Mouse (Mus musculus): Measurements from ENCODE around the gene Gm10720. TPM values are rescaled to one million over a fixed set of nuclear protein-coding genes. Genes with fewer than 3 reads are reported as not detected.
A peak's percentile ranks its signal among the peaks of the same experiment; 100 is the strongest.
"Not testable (repeated sequence)": the region's sequence is repeated elsewhere in the genome, so short reads cannot be mapped to it uniquely, and the experiment has no call there.

The Gm10720 gene
- polyA plus RNA-seq, 1 experiment from 2014 or later: not detected

- not testable (repeated sequence) for H3K4me1 ChIP-seq (ENCODE audit: control insufficient read depth, insufficient read depth, low read length); H3K9ac ChIP-seq (ENCODE audit: low read length); H3K27ac ChIP-seq (replicated peaks; ENCODE audit: low read depth, low read length); H3K36me3 ChIP-seq (ENCODE audit: control insufficient read depth, insufficient read depth, low read length); H3K4me2 ChIP-seq (ENCODE audit: low read depth, severe bottlenecking); H3K9me3 ChIP-seq (ENCODE audit: control insufficient read depth, low read length); H3K27me3 ChIP-seq (ENCODE audit: control insufficient read depth, insufficient read depth, low read length); DNase-seq (ENCODE audit: low spot score); H3K4me3 ChIP-seq (ENCODE audit: low read depth, low read length)
- ATAC-seq (ENCODE audit: insufficient number of reproducible peaks, low FRiP score, low TSS enrichment, low read depth): peak; percentile 63
- no CpG with 5 or more reads among the region's 5 CpGs for WGBS
These were observed 6.1 kb upstream of the Gm10720 start for GRCm38 (mm10) chr9:3009331-3009730.

DNA sequence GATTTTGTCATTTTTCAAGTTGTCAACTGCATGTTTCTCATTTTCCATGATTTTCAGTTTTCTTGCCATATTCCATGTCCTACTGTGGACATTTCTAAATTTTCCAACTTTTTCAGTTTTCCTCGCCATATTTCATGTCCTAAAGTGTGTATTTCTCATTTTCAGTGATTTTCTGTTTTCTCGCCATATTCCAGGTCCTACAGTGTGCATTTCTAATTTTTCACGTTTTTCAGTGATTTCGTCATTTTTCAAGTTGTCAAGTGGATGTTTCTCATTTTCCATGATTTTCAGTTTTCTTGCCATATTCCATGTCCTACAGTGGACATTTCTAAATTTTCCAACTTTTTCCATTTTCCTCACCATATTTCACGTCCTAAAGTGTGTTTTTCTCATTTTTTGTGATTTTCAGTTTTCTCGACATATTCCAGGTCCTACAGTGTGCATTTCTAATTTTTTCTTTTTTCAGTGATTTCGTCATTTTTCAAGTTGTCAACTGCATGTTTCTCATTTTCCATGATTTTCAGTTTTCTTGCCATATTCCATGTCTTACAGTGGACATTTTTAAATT lies 3.3 kb upstream of the Gm10720 start:
- not testable (repeated sequence) for H3K4me1 ChIP-seq (ENCODE audit: control insufficient read depth, insufficient read depth, low read length); H3K4me2 ChIP-seq (ENCODE audit: low read depth, severe bottlenecking); H3K4me3 ChIP-seq (ENCODE audit: low read depth, low read length); ATAC-seq (ENCODE audit: insufficient number of reproducible peaks, low FRiP score, low TSS enrichment, low read depth); H3K9ac ChIP-seq (ENCODE audit: low read length); DNase-seq (ENCODE audit: low spot score); H3K27ac ChIP-seq (replicated peaks; ENCODE audit: low read depth, low read length); H3K27me3 ChIP-seq (ENCODE audit: control insufficient read depth, insufficient read depth, low read length); H3K36me3 ChIP-seq (ENCODE audit: control insufficient read depth, insufficient read depth, low read length); H3K9me3 ChIP-seq (ENCODE audit: control insufficient read depth, low read length)
- 89% methylated on average over 2 of the region's 7 CpGs for WGBS

GRCm38 (mm10) chr9:3012733-3013279 lies 2.6 kb upstream of the Gm10720 start, which contains the start of gene Gm10721:
Gene Gm10721, plus strand, starts transcription at chr9:3013140.
- H3K4me2 ChIP-seq (ENCODE audit: low read depth, severe bottlenecking); H3K9ac ChIP-seq (ENCODE audit: low read length); DNase-seq (ENCODE audit: low spot score); H3K27me3 ChIP-seq (ENCODE audit: control insufficient read depth, insufficient read depth, low read length); H3K4me1 ChIP-seq (ENCODE audit: control insufficient read depth, insufficient read depth, low read length); H3K36me3 ChIP-seq (ENCODE audit: control insufficient read depth, insufficient read depth, low read length); H3K9me3 ChIP-seq (ENCODE audit: control insufficient read depth, low read length); H3K27ac ChIP-seq (replicated peaks; ENCODE audit: low read depth, low read length); H3K4me3 ChIP-seq (ENCODE audit: low read depth, low read length): not testable (repeated sequence)
- WGBS: no CpG with 5 or more reads among the region's 11 CpGs
- ATAC-seq (ENCODE audit: insufficient number of reproducible peaks, low FRiP score, low TSS enrichment, low read depth): peak; percentile 74

GRCm38 (mm10) chr9:3015896-3016295 lies 442 bp downstream of the Gm10720 start:
- 65% methylated on average over 4 of the region's 6 CpGs for WGBS
- H3K27ac ChIP-seq (replicated peaks; ENCODE audit: low read depth, low read length); H3K4me2 ChIP-seq (ENCODE audit: low read depth, severe bottlenecking); H3K9ac ChIP-seq (ENCODE audit: low read length); H3K27me3 ChIP-seq (ENCODE audit: control insufficient read depth, insufficient read depth, low read length); DNase-seq (ENCODE audit: low spot score); ATAC-seq (ENCODE audit: insufficient number of reproducible peaks, low FRiP score, low TSS enrichment, low read depth); H3K9me3 ChIP-seq (ENCODE audit: control insufficient read depth, low read length); H3K4me1 ChIP-seq (ENCODE audit: control insufficient read depth, insufficient read depth, low read length); H3K36me3 ChIP-seq (ENCODE audit: control insufficient read depth, insufficient read depth, low read length); H3K4me3 ChIP-seq (ENCODE audit: low read depth, low read length): not testable (repeated sequence)

GRCm38 (mm10) chr9:3017108-3017507 lies 1.7 kb downstream of the Gm10720 start, which contains the start of gene Gm10719:
Gene Gm10719, plus strand, starts transcription at chr9:3017408.
- H3K9ac ChIP-seq (ENCODE audit: low read length); DNase-seq (ENCODE audit: low spot score); H3K36me3 ChIP-seq (ENCODE audit: control insufficient read depth, insufficient read depth, low read length); H3K4me3 ChIP-seq (ENCODE audit: low read depth, low read length); H3K9me3 ChIP-seq (ENCODE audit: control insufficient read depth, low read length); H3K4me1 ChIP-seq (ENCODE audit: control insufficient read depth, insufficient read depth, low read length); H3K27ac ChIP-seq (replicated peaks; ENCODE audit: low read depth, low read length); H3K4me2 ChIP-seq (ENCODE audit: low read depth, severe bottlenecking); ATAC-seq (ENCODE audit: insufficient number of reproducible peaks, low FRiP score, low TSS enrichment, low read depth); H3K27me3 ChIP-seq (ENCODE audit: control insufficient read depth, insufficient read depth, low read length): not testable (repeated sequence)
- WGBS: no CpG with 5 or more reads among the region's 9 CpGs

GRCm38 (mm10) chr9:3018944-3019343 lies 3.5 kb downstream of the Gm10720 start:
- not testable (repeated sequence) for ATAC-seq (ENCODE audit: insufficient number of reproducible peaks, low FRiP score, low TSS enrichment, low read depth); H3K9ac ChIP-seq (ENCODE audit: low read length); H3K9me3 ChIP-seq (ENCODE audit: control insufficient read depth, low read length); H3K4me2 ChIP-seq (ENCODE audit: low read depth, severe bottlenecking); DNase-seq (ENCODE audit: low spot score); H3K4me1 ChIP-seq (ENCODE audit: control insufficient read depth, insufficient read depth, low read length); H3K4me3 ChIP-seq (ENCODE audit: low read depth, low read length); H3K27ac ChIP-seq (replicated peaks; ENCODE audit: low read depth, low read length); H3K36me3 ChIP-seq (ENCODE audit: control insufficient read depth, insufficient read depth, low read length); H3K27me3 ChIP-seq (ENCODE audit: control insufficient read depth, insufficient read depth, low read length)
- 65% methylated on average over 8 of the region's 9 CpGs for WGBS

DNA sequence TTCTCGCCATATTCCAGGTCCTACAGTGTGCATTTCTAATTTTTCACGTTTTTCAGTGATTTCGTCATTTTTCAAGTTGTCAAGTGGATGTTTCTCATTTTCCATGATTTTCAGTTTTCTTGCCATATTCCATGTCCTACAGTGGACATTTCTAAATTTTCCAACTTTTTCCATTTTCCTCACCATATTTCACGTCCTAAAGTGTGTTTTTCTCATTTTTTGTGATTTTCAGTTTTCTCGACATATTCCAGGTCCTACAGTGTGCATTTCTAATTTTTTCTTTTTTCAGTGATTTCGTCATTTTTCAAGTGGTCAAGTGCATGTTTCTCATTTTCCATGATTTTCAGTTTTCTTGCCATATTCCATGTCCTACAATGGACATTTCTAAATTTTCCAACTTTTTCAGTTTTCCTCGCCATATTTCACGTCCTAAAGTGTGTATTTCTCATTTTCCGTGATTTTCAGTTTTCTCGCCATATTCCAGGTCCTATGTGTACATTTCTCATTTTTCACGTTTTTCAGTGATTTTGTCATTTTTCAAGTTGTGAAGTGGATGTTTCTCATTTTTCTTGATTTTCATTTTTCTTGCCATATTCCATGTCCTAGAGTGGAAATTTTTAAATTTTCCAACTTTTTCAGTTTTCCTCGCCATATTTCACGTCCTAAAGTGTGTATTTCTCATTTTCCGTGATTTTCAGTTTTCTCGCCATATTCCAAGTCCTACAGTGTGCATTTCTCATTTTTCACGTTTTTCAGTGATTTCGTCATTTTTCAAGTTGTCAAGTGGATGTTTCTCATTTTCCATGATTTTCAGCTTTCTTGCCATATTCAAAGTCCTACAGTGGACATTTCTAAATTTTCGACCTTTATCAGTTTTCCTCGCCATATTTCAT lies 4.6 kb downstream of the Gm10720 start:
- WGBS: 74% methylated on average over 11 of the region's 19 CpGs
- peak; percentile 67; the same call in 1 of the 2 replicates for ATAC-seq (ENCODE audit: insufficient number of reproducible peaks, low FRiP score, low TSS enrichment, low read depth)

GRCm38 (mm10) chr9:3022316-3023008 lies 7.0 kb downstream of the Gm10720 start:
- H3K27me3 ChIP-seq (ENCODE audit: control insufficient read depth, insufficient read depth, low read length); H3K36me3 ChIP-seq (ENCODE audit: control insufficient read depth, insufficient read depth, low read length); ATAC-seq (ENCODE audit: insufficient number of reproducible peaks, low FRiP score, low TSS enrichment, low read depth); H3K4me2 ChIP-seq (ENCODE audit: low read depth, severe bottlenecking); H3K4me1 ChIP-seq (ENCODE audit: control insufficient read depth, insufficient read depth, low read length); H3K4me3 ChIP-seq (ENCODE audit: low read depth, low read length); DNase-seq (ENCODE audit: low spot score); H3K9me3 ChIP-seq (ENCODE audit: control insufficient read depth, low read length); H3K9ac ChIP-seq (ENCODE audit: low read length); H3K27ac ChIP-seq (replicated peaks; ENCODE audit: low read depth, low read length): not testable (repeated sequence)
- WGBS: 71% methylated on average over 9 of the region's 13 CpGs

More for the DNA sequence above, 4.6 kb downstream of the Gm10720 start:
- H3K4me1 ChIP-seq (ENCODE audit: control insufficient read depth, insufficient read depth, low read length); H3K27me3 ChIP-seq (ENCODE audit: control insufficient read depth, insufficient read depth, low read length); H3K9ac ChIP-seq (ENCODE audit: low read length); H3K36me3 ChIP-seq (ENCODE audit: control insufficient read depth, insufficient read depth, low read length); H3K9me3 ChIP-seq (ENCODE audit: control insufficient read depth, low read length); H3K4me3 ChIP-seq (ENCODE audit: low read depth, low read length); H3K4me2 ChIP-seq (ENCODE audit: low read depth, severe bottlenecking); H3K27ac ChIP-seq (replicated peaks; ENCODE audit: low read depth, low read length); DNase-seq (ENCODE audit: low spot score): not testable (repeated sequence)
